Mouse (Mus musculus) embryonic facial prominence, embryonic 11.5 days (tissue): Measurements from ENCODE around the gene Nup35. TPM values are rescaled to one million over a fixed set of nuclear protein-coding genes. Genes with fewer than 3 reads are reported as not detected.

Experiments used
- ATAC-seq: fragments of 200-750 bp; cut with Nextera tagmentation; replicated peaks from 2 replicates; pipeline ENCODE4 v1.8.0; 2017; ENCODE audit warnings: low read depth; ENCODE audit not compliant: insufficient number of reproducible peaks, low FRiP score, low TSS enrichment
- DNase-seq: peaks from one replicate; pipeline ENCODE4 v3.0.0-alpha.2; 2015; ENCODE audit warnings: low spot score
- H3K27ac ChIP-seq: fragments of 300-500 bp; sonication (generic); replicated peaks from 2 replicates; pipeline ENCODE4 v1.5.1; 2014; ENCODE audit warnings: mild to moderate bottlenecking, low read depth, low read length, control low read depth
- H3K27me3 ChIP-seq: fragments of 300-500 bp; sonication (generic); 2 replicates; pipeline ENCODE4 v1.6.1; 2014; ENCODE audit warnings: mild to moderate bottlenecking, low read length, moderate library complexity, mixed read lengths; ENCODE audit not compliant: control insufficient read depth, insufficient read depth
- H3K36me3 ChIP-seq: fragments of 300-500 bp; sonication (generic); replicated peaks from 2 replicates; pipeline ENCODE4 v1.6.1; 2014; ENCODE audit warnings: low read depth, mild to moderate bottlenecking, low read length, moderate library complexity, mixed read lengths; ENCODE audit not compliant: control insufficient read depth, insufficient read depth
- H3K4me1 ChIP-seq: fragments of 300-500 bp; sonication (generic); 2 replicates; pipeline ENCODE4 v1.6.1; 2014; ENCODE audit warnings: low read length, mixed read lengths; ENCODE audit not compliant: control insufficient read depth, insufficient read depth
- H3K4me2 ChIP-seq: fragments of 300-500 bp; sonication (generic); 2 replicates; pipeline ENCODE4 v1.6.1; 2014; ENCODE audit warnings: low read depth, mild to moderate bottlenecking, control low read depth, low read length, moderate library complexity
- H3K4me3 ChIP-seq: fragments of 300-500 bp; sonication (generic); 2 replicates; pipeline ENCODE4 v1.5.1; 2014; ENCODE audit warnings: low read depth, low read length, control low read depth
- H3K9ac ChIP-seq: fragments of 300-500 bp; sonication (generic); replicated peaks from 2 replicates; pipeline ENCODE4 v1.6.1; 2014; ENCODE audit warnings: mild to moderate bottlenecking, control low read depth, low read length
- H3K9me3 ChIP-seq: fragments of 300-500 bp; sonication (generic); replicated peaks from 2 replicates; pipeline ENCODE4 v1.6.1; 2016; ENCODE audit warnings: mild to moderate bottlenecking, low read length, inconsistent platforms, mixed read lengths; ENCODE audit not compliant: control insufficient read depth
- WGBS: fragments of 180-500 bp; shearing (Covaris S2); extraction: QIAGEN DNeasy Blood & Tissue Kit; methylation state at CpG from one replicate; pipeline ENCODE4 v1.1.7; 2014; 5-methylcytosine and 5-hydroxymethylcytosine counted together
- polyA plus RNA-seq: library from polyadenylated mRNA; unstranded; fragments of >200 nt; fragmentation: Nextera tagmentation; extraction: Ambion mirVana; gene quantifications from 2 replicates; pipeline ENCODE4 v1.2.1, GENCODE M21; 2014

The Nup35 gene
- polyA plus RNA-seq, 1 experiment from 2014 or later, result 68.2 TPM

GRCm38 (mm10) chr2:80661414-80661813, 44.4 kb downstream of the Nup35 start:
- Histone ChIP-seq H3K4me1 (no peaks in the 10 kb centered on the region), H3K4me3 (no peak overlapping the region), H3K27me3 (no peaks in the 10 kb centered on the region), H3K4me2 (no peak overlapping the region), H3K36me3 (no peaks in the 10 kb centered on the region; the same call in 1 of the 2 replicates), H3K9me3 (no peaks in the 10 kb centered on the region), H3K9ac (no peak overlapping the region), H3K27ac (no peak overlapping the region)
- ATAC-seq (no peak), DNase-seq (no peak)

DNA sequence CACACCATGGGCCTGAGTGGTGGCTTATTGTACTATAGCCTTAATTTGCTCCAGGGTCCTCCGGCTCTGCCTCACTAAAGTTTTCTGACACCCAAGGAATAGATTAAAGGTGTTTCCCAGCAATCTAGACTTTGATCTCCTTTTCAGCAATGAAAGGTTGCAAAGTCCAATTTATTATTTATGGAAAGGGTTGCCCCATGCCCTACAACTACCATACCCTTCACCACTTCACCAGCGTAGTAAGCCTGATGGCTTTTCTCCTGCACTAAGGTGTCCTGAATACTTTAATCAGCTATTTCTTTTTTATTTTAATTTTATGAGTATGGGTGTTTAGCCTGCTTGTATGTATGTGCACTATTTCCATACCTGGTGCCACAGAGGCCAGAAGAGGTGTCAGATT, 45.6 kb downstream of the Nup35 start:
- no peak overlapping the region for H3K27ac ChIP-seq
- H3K9me3 ChIP-seq, result no peaks in the 10 kb centered on the region
- no peaks in the 10 kb centered on the region; the same call in 1 of the 2 replicates for H3K36me3 ChIP-seq
- ATAC-seq (no peak), DNase-seq (no peak)
- H3K27me3 ChIP-seq, result no peaks in the 10 kb centered on the region
- H3K9ac ChIP-seq, result no peak overlapping the region
- no peaks in the 10 kb centered on the region for H3K4me1 ChIP-seq
- no peak overlapping the region for H3K4me2 ChIP-seq
- H3K4me3 ChIP-seq, result no peak overlapping the region
- 99% methylated on average over 2 of the region's 2 CpGs for WGBS

GRCm38 (mm10) chr2:80667396-80667964, 50.4 kb downstream of the Nup35 start:
- no peak overlapping the region for H3K27ac ChIP-seq
- H3K9ac ChIP-seq, result no peak overlapping the region
- H3K4me2 ChIP-seq, result no peak overlapping the region
- H3K4me1 ChIP-seq, result no peaks in the 10 kb centered on the region
- no peaks in the 10 kb centered on the region for H3K9me3 ChIP-seq
- DNase-seq (no peak), ATAC-seq (no peak)
- no peaks in the 10 kb centered on the region for H3K27me3 ChIP-seq
- no peaks in the 10 kb centered on the region for H3K36me3 ChIP-seq
- no peak overlapping the region for H3K4me3 ChIP-seq
- 90% methylated on average over 5 of the region's 5 CpGs for WGBS

GRCm38 (mm10) chr2:80669868-80670666, 53.0 kb downstream of the Nup35 start:
- Histone ChIP-seq H3K9ac (no peak overlapping the region), H3K4me2 (no peak overlapping the region), H3K36me3 (no peaks in the 10 kb centered on the region), H3K9me3 (no peaks in the 10 kb centered on the region), H3K27ac (no peak overlapping the region), H3K4me3 (no peak overlapping the region), H3K27me3 (no peaks in the 10 kb centered on the region), H3K4me1 (no peaks in the 10 kb centered on the region)
- no peak for ATAC-seq
- 79% methylated on average over 11 of the region's 11 CpGs for WGBS
- DNase-seq, result peak; percentile 16

DNA sequence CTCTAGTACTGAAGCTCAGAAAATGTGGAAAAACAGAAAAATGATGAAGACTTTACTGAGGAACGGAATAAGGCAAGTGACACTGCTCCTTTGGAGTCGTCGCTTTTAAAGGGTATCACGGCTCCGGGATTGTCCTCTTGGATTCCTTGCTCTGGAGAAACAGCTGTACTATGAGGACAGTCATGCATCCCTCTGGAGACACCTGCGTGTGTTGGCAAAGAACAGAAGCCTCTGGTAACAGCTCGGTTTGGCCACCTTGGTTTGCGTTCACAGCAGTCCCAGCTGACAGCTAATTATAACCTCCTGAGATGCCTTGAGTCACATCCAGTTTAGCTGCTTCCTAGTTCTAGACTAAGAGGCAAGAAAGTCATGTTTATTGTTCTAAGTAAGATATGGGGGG, 61.8 kb downstream of the Nup35 start:
- WGBS, result 87% methylated on average over 8 of the region's 8 CpGs
- Histone ChIP-seq H3K9me3 (no peaks in the 10 kb centered on the region), H3K36me3 (no peaks in the 10 kb centered on the region), H3K9ac (no peak overlapping the region), H3K27me3 (no peaks in the 10 kb centered on the region), H3K4me2 (no peak overlapping the region), H3K4me3 (no peak overlapping the region), H3K4me1 (no peaks in the 10 kb centered on the region), H3K27ac (no peak overlapping the region)
- DNase-seq (no peak), ATAC-seq (no peak)

DNA sequence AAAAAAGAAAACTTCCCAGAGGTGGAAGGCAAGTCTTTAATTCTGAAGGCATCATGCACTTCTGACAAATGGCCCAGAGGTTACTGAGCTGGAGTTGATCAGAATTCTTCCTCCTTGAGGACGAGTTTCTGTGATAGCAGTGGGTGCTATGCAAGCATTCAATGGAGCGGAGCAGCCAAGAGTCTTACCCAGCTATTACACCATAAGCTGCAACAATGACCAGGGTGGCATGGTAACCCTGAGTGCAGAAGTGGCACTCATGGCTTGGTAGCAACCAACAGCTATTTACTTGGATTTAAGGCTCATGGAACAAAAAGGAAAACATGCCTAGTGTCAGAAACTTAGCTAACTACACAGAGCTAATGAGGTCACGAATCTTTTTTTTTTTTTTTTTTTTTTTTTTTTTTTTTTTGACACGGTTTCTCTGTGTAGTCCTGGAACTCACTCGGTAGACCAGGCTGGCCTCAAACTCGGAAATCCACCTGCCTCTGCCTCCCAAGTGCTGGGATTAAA, 66.7 kb downstream of the Nup35 start:
- no peak for ATAC-seq
- DNase-seq, result no peak

GRCm38 (mm10) chr2:80684396-80685071, 67.5 kb downstream of the Nup35 start:
- H3K4me2 ChIP-seq, result no peak overlapping the region
- H3K9ac ChIP-seq, result no peak overlapping the region
- ATAC-seq (no peak), DNase-seq (no peak)
- H3K9me3 ChIP-seq, result no peaks in the 10 kb centered on the region
- H3K36me3 ChIP-seq, result no peaks in the 10 kb centered on the region
- no peak overlapping the region for H3K4me3 ChIP-seq
- no peaks in the 10 kb centered on the region for H3K4me1 ChIP-seq
- no peaks in the 10 kb centered on the region for H3K27me3 ChIP-seq
- 81% methylated on average over 6 of the region's 6 CpGs for WGBS
- H3K27ac ChIP-seq, result no peak overlapping the region

More for the DNA sequence above, 66.7 kb downstream of the Nup35 start:
- H3K4me3 ChIP-seq, result no peak overlapping the region
- H3K4me2 ChIP-seq, result no peak overlapping the region
- no peak overlapping the region for H3K9ac ChIP-seq
- H3K4me1 ChIP-seq, result no peaks in the 10 kb centered on the region
- no peak overlapping the region for H3K27ac ChIP-seq
- H3K36me3 ChIP-seq, result no peaks in the 10 kb centered on the region
- H3K9me3 ChIP-seq, result no peaks in the 10 kb centered on the region
- 79% methylated on average over 6 of the region's 6 CpGs for WGBS
- H3K27me3 ChIP-seq, result no peaks in the 10 kb centered on the region

- H3K36me3 ChIP-seq, result no peaks in the 10 kb centered on the region
- no peak overlapping the region for H3K4me3 ChIP-seq
- no peaks in the 10 kb centered on the region for H3K9me3 ChIP-seq
- no peak overlapping the region for H3K27ac ChIP-seq
- ATAC-seq (no peak), DNase-seq (no peak)
- no peak overlapping the region for H3K4me2 ChIP-seq
- no peaks in the 10 kb centered on the region for H3K4me1 ChIP-seq
- no peaks in the 10 kb centered on the region for H3K27me3 ChIP-seq
- H3K9ac ChIP-seq, result no peak overlapping the region
- 57% methylated on average over 4 of the region's 4 CpGs for WGBS
Observed at GRCm38 (mm10) chr2:80688261-80688660, 71.2 kb downstream of the Nup35 start.
